Mouse (Mus musculus) CH12.LX (cell line): ENCODE results near the gene Nprl3. TPM values are rescaled to one million over a fixed set of nuclear protein-coding genes. Genes with fewer than 3 reads are reported as not detected.
A peak's percentile ranks its signal among the peaks of the same experiment; 100 is the strongest.

Experiments
- DNase-seq: peaks from one replicate; pipeline ENCODE4 v3.0.0-alpha.2; 2013; ENCODE audit errors: extremely low read depth
- H3K27ac ChIP-seq: 2 replicates; pipeline ENCODE4 v1.5.1; 2012; ENCODE audit warnings: low read depth, mild to moderate bottlenecking, control low read depth, moderate library complexity; ENCODE audit not compliant: insufficient read depth
- H3K27me3 ChIP-seq: replicated peaks from 2 replicates; pipeline ENCODE3; 2012; ENCODE audit warnings: inconsistent platforms
- H3K36me3 ChIP-seq, 2 experiments: replicated peaks in 1 of 2; 2 replicates each; pipeline versions ENCODE3 to v1.6.1; 2012; ENCODE audit warnings: inconsistent platforms in 1 of 2, low read length in 1 of 2, mild to moderate bottlenecking in 1 of 2, mixed read lengths in 1 of 2, moderate library complexity in 1 of 2; ENCODE audit not compliant: control insufficient read depth in 1 of 2, insufficient read depth in 1 of 2
- H3K4me1 ChIP-seq, 2 experiments: 2 replicates each; pipeline ENCODE4 v1.6.1; 2012; ENCODE audit warnings: inconsistent platforms in 1 of 2, moderate library complexity in 1 of 2; ENCODE audit not compliant: insufficient read depth in 2 of 2, control insufficient read depth in 1 of 2
- H3K4me2 ChIP-seq: 2 replicates; pipeline ENCODE4 v1.6.1; 2012; ENCODE audit warnings: low read depth, mild to moderate bottlenecking, control low read depth; ENCODE audit not compliant: poor library complexity, insufficient read depth, severe bottlenecking
- H3K4me3 ChIP-seq, 3 experiments: fragments of 150-350 bp in 1 of 3; sonication (generic) in 1 of 3; replicated peaks in 1 of 3; 2 replicates each; pipeline versions ENCODE3 to v1.5.1; 2011 to 2012; ENCODE audit warnings: low read depth in 2 of 3, low read length in 2 of 3, mild to moderate bottlenecking in 2 of 3, moderate library complexity in 2 of 3, control low read depth in 1 of 3, improper control_type of control experiment in 1 of 3, inconsistent platforms in 1 of 3, mixed read lengths in 1 of 3; ENCODE audit not compliant: poor library complexity in 1 of 3
- H3K79me2 ChIP-seq: replicated peaks from 2 replicates; pipeline ENCODE4 v1.6.1; 2012; ENCODE audit warnings: mild to moderate bottlenecking, moderate library complexity; ENCODE audit not compliant: control insufficient read depth, poor library complexity, insufficient read depth, severe bottlenecking; ENCODE audit errors: extremely low read depth
- H3K9ac ChIP-seq: 2 replicates; pipeline ENCODE4 v1.6.1; 2012; ENCODE audit warnings: low read depth, mild to moderate bottlenecking, control low read depth, moderate library complexity; ENCODE audit not compliant: insufficient read depth
- H3K9me3 ChIP-seq: replicated peaks from 2 replicates; pipeline ENCODE3; 2012; ENCODE audit warnings: low read length, inconsistent platforms, mixed read lengths
- BHLHE40 ChIP-seq: IDR thresholded peaks from 2 replicates; pipeline ENCODE4 v1.6.1; 2011; ENCODE audit warnings: mild to moderate bottlenecking, low read depth, low read length, improper control_type of control experiment
- CHD1 ChIP-seq: IDR thresholded peaks from 2 replicates; pipeline ENCODE4 v1.6.1; 2012; ENCODE audit warnings: low read depth, low read length, improper control_type of control experiment, inconsistent platforms
- HCFC1 ChIP-seq: IDR thresholded peaks from 2 replicates; pipeline ENCODE4 v1.6.1; 2012; ENCODE audit warnings: low read depth, mild to moderate bottlenecking, inconsistent platforms, low read length, improper control_type of control experiment
- IRF4 ChIP-seq: IDR thresholded peaks from 2 replicates; pipeline ENCODE4 v1.6.1; 2014; ENCODE audit warnings: low read depth, mild to moderate bottlenecking, inconsistent platforms, low read length, improper control_type of control experiment
- KAT2A ChIP-seq: IDR thresholded peaks from 2 replicates; pipeline ENCODE4 v1.6.1; 2012; ENCODE audit warnings: low read length, improper control_type of control experiment, inconsistent platforms; ENCODE audit not compliant: insufficient replicate concordance
- MAFK ChIP-seq: IDR thresholded peaks from 2 replicates; pipeline ENCODE4 v1.6.1; 2011; ENCODE audit warnings: low read length, improper control_type of control experiment; ENCODE audit not compliant: insufficient replicate concordance
- MEF2A ChIP-seq: IDR thresholded peaks from 2 replicates; pipeline ENCODE4 v1.6.1; 2014; ENCODE audit warnings: low read depth, mild to moderate bottlenecking, inconsistent platforms, low read length, improper control_type of control experiment, borderline replicate concordance
- NELFE ChIP-seq: IDR thresholded peaks from 2 replicates; pipeline ENCODE4 v1.6.1; 2011; ENCODE audit warnings: low read depth, low read length, improper control_type of control experiment
- NRF1 ChIP-seq: IDR thresholded peaks from 2 replicates; pipeline ENCODE4 v1.6.1; 2014; ENCODE audit warnings: low read depth, mild to moderate bottlenecking, inconsistent platforms, low read length, improper control_type of control experiment, moderate library complexity
- POLR2AphosphoS2 ChIP-seq: IDR thresholded peaks from 2 replicates; pipeline ENCODE4 v1.6.1; 2011; ENCODE audit warnings: low read depth, low read length, improper control_type of control experiment
- TCF12 ChIP-seq: IDR thresholded peaks from 2 replicates; pipeline ENCODE4 v1.6.1; 2014; ENCODE audit warnings: low read depth, mild to moderate bottlenecking, inconsistent platforms, low read length, improper control_type of control experiment
- UBTF ChIP-seq: IDR thresholded peaks from 2 replicates; pipeline ENCODE4 v1.6.1; 2012; ENCODE audit warnings: low read depth, mild to moderate bottlenecking, inconsistent platforms, low read length, improper control_type of control experiment, moderate library complexity
- ZKSCAN1 ChIP-seq: IDR thresholded peaks from 2 replicates; pipeline ENCODE4 v1.6.1; 2012; ENCODE audit warnings: low read depth, inconsistent platforms, low read length, improper control_type of control experiment, borderline replicate concordance
- ZNF384 ChIP-seq: IDR thresholded peaks from 2 replicates; pipeline ENCODE4 v1.6.1; 2012; ENCODE audit warnings: low read depth, low read length, improper control_type of control experiment, inconsistent platforms
- dilution Hi-C: fragments of 300-500 bp; cut with MboI; formaldehyde crosslinking; loops from 2 replicates; pipeline ENCODE4 v1.14.3; 2020; ENCODE audit warnings: low sequenced_read_pairs; ENCODE audit not compliant: extremely low pct_unique_long_range_greater_than_20kb, extremely low pct_ligation_motif_present
- in situ Hi-C: fragments of 300-500 bp; cut with MboI; formaldehyde crosslinking; loops from 3 replicates; pipeline ENCODE4 v1.14.3; 2019; ENCODE audit warnings: low sequenced_read_pairs, low pct_ligation_motif_present, low pct_unique_long_range_greater_than_20kb, mixed read lengths
- polyA plus RNA-seq: library from polyadenylated mRNA; unstranded; fragments of >175 nt; gene quantifications from 2 replicates; pipeline ENCODE4 v1.2.1, GENCODE M21; 2012; ENCODE audit warnings: low read depth; ENCODE audit not compliant: insufficient read length
- total RNA-seq, 2 experiments: library from RNA; depleted of rRNA; stranded (reverse); fragments of 300-350 nt in 1 of 2; fragments of >200 nt in 1 of 2; gene quantifications; 2 replicates each; pipeline ENCODE4 v1.2.3; 2012 to 2014

The Nprl3 gene
- total and polyA plus RNA-seq, 3 experiments, result 47.9 to 79.8 (median 51.7) TPM

- in situ Hi-C loops (no loop called here), dilution Hi-C loops (no loop called here)
- no peaks in the 10 kb centered on the region for H3K9me3 ChIP-seq
- no peaks in the 10 kb centered on the region for H3K27me3 ChIP-seq
- H3K79me2 ChIP-seq, result peaks cover 12% of the 10 kb centered on the region
- H3K4me3 ChIP-seq, result peak overlapping the region; percentile 72 to 92 (median 82)
- H3K27ac ChIP-seq, result no peak overlapping the region
- peaks cover 10 to 32% of the 10 kb centered on the region in 2 experiments for H3K36me3 ChIP-seq
- peaks cover 17 to 64% of the 10 kb centered on the region in 2 experiments for H3K4me1 ChIP-seq
- peak overlapping the region; percentile 82 for H3K9ac ChIP-seq
- TF ChIP-seq UBTF (0 out of 2 replicates have a peak, but pooled peaks have one; percentile 13), CHD1 (no peak), BHLHE40 (no peak), HCFC1 (no peak), ZKSCAN1 (no peak), MAFK (no peak), NELFE (no peak), MEF2A (no peak)
- peak; percentile 18 for DNase-seq
- peak overlapping the region; percentile 70 for H3K4me2 ChIP-seq
These were observed 731 bp downstream of the Nprl3 start for GRCm38 (mm10) chr11:32266776-32267175.

- DNase-seq, result no peak
- Histone ChIP-seq H3K9me3 (no peaks in the 10 kb centered on the region), H3K79me2 (peaks cover 12% of the 10 kb centered on the region), H3K36me3 (peaks cover 12 to 37% of the 10 kb centered on the region in 2 experiments), H3K27ac (no peak overlapping the region), H3K9ac (no peak overlapping the region), H3K4me1 (peaks cover 13 to 63% of the 10 kb centered on the region in 2 experiments), H3K4me2 (peak overlapping the region; percentile 3; the same call in 1 of the 2 replicates), H3K4me3 (no peak overlapping the region), H3K27me3 (no peaks in the 10 kb centered on the region)
- TF ChIP-seq UBTF, result no peak
- TF ChIP-seq POLR2AphosphoS2, result 0 out of 2 replicates have a peak, but pooled peaks have one; percentile 5
- dilution Hi-C loops, result no loop called here
- in situ Hi-C loops, result no loop called here
These were observed 1.3 kb downstream of the Nprl3 start for GRCm38 (mm10) chr11:32266194-32266593.

- dilution Hi-C loops (no loop called here), in situ Hi-C loops (no loop called here)
- H3K4me2 ChIP-seq, result no peak overlapping the region
- peak; percentile 33 for DNase-seq
- peaks cover 18 to 47% of the 10 kb centered on the region in 2 experiments for H3K36me3 ChIP-seq
- no peaks in the 10 kb centered on the region for H3K27me3 ChIP-seq
- no peak overlapping the region for H3K4me3 ChIP-seq
- H3K9ac ChIP-seq, result no peak overlapping the region; the same call in 1 of the 2 replicates
- H3K27ac ChIP-seq, result no peak overlapping the region
- H3K9me3 ChIP-seq, result no peaks in the 10 kb centered on the region
- H3K4me1 ChIP-seq, result peaks cover 7 to 54% of the 10 kb centered on the region in 2 experiments
- peaks cover 12% of the 10 kb centered on the region for H3K79me2 ChIP-seq
- no peak for TF ChIP-seq KAT2A
- TF ChIP-seq ZKSCAN1, result no peak
- no peak for TF ChIP-seq CHD1
- 0 out of 2 replicates have a peak, but pooled peaks have one; percentile 8 for TF ChIP-seq TCF12
- no peak for TF ChIP-seq MEF2A
- no peak for TF ChIP-seq NRF1
- 0 out of 2 replicates have a peak, but pooled peaks have one; percentile 13 for TF ChIP-seq IRF4
- TF ChIP-seq ZNF384, result peak; percentile 92
- TF ChIP-seq, all 38 proteins: peak for 3
These were observed 2.3 kb downstream of the Nprl3 start for GRCm38 (mm10) chr11:32265117-32265738.
